ENCODE assay signal across 8 mouse cellular contexts in the genomic region with DNA sequence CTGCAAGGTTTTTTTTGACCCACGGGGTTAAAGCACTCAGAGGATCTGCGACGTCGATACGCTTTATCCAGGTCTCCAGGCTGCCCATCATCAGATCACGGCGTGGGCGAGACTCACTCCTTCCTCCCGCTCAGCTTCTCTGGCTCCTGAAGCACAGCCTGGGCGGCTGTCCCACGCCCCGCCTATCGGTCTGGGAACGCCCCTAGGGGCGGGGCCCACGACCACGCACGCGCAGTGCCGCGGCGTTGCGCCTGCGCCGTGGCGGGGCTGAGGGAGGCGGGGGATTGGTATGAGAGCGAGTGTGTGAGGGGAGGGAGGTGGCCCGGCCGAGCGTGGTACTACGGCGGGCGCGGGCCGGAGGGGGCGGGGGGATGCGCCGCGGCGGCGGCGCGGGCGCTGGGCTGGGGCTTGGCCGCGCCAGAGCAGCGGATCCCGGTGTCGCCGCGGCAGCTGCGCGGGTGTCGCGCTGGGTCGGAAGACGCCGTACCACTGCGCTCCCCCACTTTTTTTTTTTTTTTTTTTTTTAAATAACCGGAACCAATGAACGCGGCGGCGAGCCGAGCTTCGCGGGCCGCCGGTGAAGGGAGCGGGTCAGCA. TPM values are rescaled to one million over a fixed set of nuclear protein-coding genes. Genes with fewer than 3 reads are reported as not detected.
A peak's percentile ranks its signal among the peaks of the same experiment; 100 is the strongest.
DNase-seq lines count a peak whose midpoint lies in the region; ATAC-seq lines count a peak whose summit lies in the region.

A gene (plus strand): TSS at position 354 of the 597 bp plus-strand sequence.

- ATAC-seq in hindbrain, embryonic 13.5 days (ENCODE audit: low FRiP score): peak; percentile 96

- peak within 1 kb of the TSS; percentile 77 for H3K4me3 ChIP-seq in hindbrain, embryonic 13.5 days

- no peaks in the 10 kb centered on the region for H3K9me3 ChIP-seq in hindbrain, embryonic 13.5 days

- no peaks in the 10 kb centered on the region for H3K36me3 ChIP-seq in hindbrain, embryonic 13.5 days

- H3K27me3 ChIP-seq in hindbrain, embryonic 13.5 days: no peaks in the 10 kb centered on the region

- peak; percentile 98 for DNase-seq in NIH3T3 (ENCODE audit: low read depth)
- peak; percentile 98 to 99 for DNase-seq in cerebellum, postnatal 10 days
- peak; percentile 89 for DNase-seq in frontal cortex, postnatal 14 days (ENCODE audit: low spot score in 2 of 2)
- peak; percentile 91 to 94 for DNase-seq in layer of hippocampus, postnatal 25 days (ENCODE audit: extremely low spot score in 1 of 2, low spot score in 1 of 2)
- peak; percentile 92 for DNase-seq in lung, postnatal 25 days (ENCODE audit: low spot score)
- peak; percentile 96 for DNase-seq in retina, embryonic 14.5 days (ENCODE audit: low spot score)
- DNase-seq in thymus, postnatal 4 days: peak; percentile 96

- H3K27ac ChIP-seq in hindbrain, embryonic 13.5 days: peak within 1 kb of the TSS; percentile 96

- H3K4me2 ChIP-seq in hindbrain, embryonic 13.5 days: peak within 1 kb of the TSS; percentile 75

- 0% methylated on average over 55 of the region's 71 CpGs for WGBS in hindbrain, embryonic 13.5 days

- peak within 1 kb of the TSS; percentile 92 for H3K9ac ChIP-seq in hindbrain, embryonic 13.5 days

- H3K4me1 ChIP-seq in hindbrain, embryonic 13.5 days (replicated peaks): peaks cover 31% of the 10 kb centered on the region

RNA-seq across cellular contexts. Expression of the gene that starts here (rescaled TPM):
- polyA plus RNA-seq in hindbrain, embryonic 13.5 days (2015; fragmentation: Nextera tagmentation; extraction: Ambion mirVana): 24.1 and 25.8 TPM in 2 replicates
- total RNA-seq in layer of hippocampus, postnatal 25 days (2021): 100 to 1,000 TPM; 145 to 152 TPM

Comparison
In these comparisons a context has a peak if more than half of its experiments do, and no peak if none do; other contexts are left out.
1. Peak in every context shown above with its lines: DNase-seq, ATAC-seq, H3K4me3 ChIP-seq and H3K27ac ChIP-seq.